In the genomic region with DNA sequence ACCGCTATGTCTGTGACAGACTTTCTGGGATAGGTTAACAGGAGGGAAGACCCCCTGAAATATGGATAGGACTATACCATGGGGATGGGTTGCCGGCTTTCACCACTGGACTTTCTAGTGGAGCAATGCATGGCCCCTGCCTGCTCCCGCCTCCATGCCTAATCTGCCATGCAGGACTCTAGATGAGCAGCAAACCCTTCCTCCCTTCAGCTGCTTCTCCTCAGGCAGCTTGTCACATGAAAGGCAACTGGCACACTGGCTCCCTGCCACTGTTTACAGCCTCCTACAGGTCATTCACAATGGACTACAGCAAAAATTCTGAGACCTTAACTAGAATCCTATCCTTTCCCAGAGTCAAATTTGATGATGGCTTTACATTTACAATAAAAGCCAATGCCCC, we compare ENCODE assay signal across 8 mouse cellular contexts. TPM values are rescaled to one million over a fixed set of nuclear protein-coding genes. Genes with fewer than 3 reads are reported as not detected.
DNase-seq lines count a peak whose midpoint lies in the region; ATAC-seq and TF ChIP-seq lines count a peak whose summit lies in the region.

No protein-coding gene starts in this region.

- TF ChIP-seq EP300 in ES-Bruce4 (IDR thresholded peaks at IDR 0.05; ENCODE audit: insufficient read depth, low read depth, low read length) = no peak

- H3K27ac ChIP-seq in ES-Bruce4 (ENCODE audit: insufficient read depth, low read length) = no peak overlapping the region
- no peak overlapping the region for H3K27ac ChIP-seq in embryonic facial prominence, embryonic 15.5 days (replicated peaks)
- H3K27ac ChIP-seq in intestine, embryonic 14.5 days (ENCODE audit: low read depth) = no peak overlapping the region
- no peak overlapping the region for H3K27ac ChIP-seq in liver, embryonic 16.5 days (ENCODE audit: low read length)

- no peaks in the 10 kb centered on the region for H3K27me3 ChIP-seq in ES-Bruce4 (ENCODE audit: control insufficient read depth, insufficient read depth, low read length, poor library complexity, severe bottlenecking)
- no peaks in the 10 kb centered on the region for H3K27me3 ChIP-seq in embryonic facial prominence, embryonic 15.5 days
- H3K27me3 ChIP-seq in intestine, embryonic 14.5 days (replicated peaks; ENCODE audit: control insufficient read depth, insufficient read depth, low read length) = no peaks in the 10 kb centered on the region
- no peaks in the 10 kb centered on the region for H3K27me3 ChIP-seq in liver, embryonic 16.5 days (ENCODE audit: control insufficient read depth, insufficient read depth, low read depth, low read length)

- WGBS in embryonic facial prominence, embryonic 15.5 days = 85% methylated on average over 3 of the region's 3 CpGs
- WGBS in intestine, embryonic 14.5 days = 96% methylated on average over 3 of the region's 3 CpGs
- 70% methylated on average over 3 of the region's 3 CpGs for WGBS in liver, embryonic 16.5 days (ENCODE audit: insufficient replicate concordance)

- ATAC-seq in embryonic facial prominence, embryonic 15.5 days (ENCODE audit: insufficient number of reproducible peaks, low FRiP score, low TSS enrichment, low read depth) = no peak
- ATAC-seq in intestine, embryonic 14.5 days (replicated peaks; ENCODE audit: low FRiP score, low TSS enrichment, low read depth) = no peak
- no peak for ATAC-seq in liver, embryonic 16.5 days (ENCODE audit: low read depth)

- TF ChIP-seq CTCF in ES-Bruce4 (IDR thresholded peaks at IDR 0.05; ENCODE audit: low read depth, low read length) = no peak

- peak overlapping the region; percentile 82 for H3K9ac ChIP-seq in ES-Bruce4 (ENCODE audit: low read depth, poor library complexity, severe bottlenecking)
- 0 out of 2 replicates have a peak overlapping the region, but pooled peaks have one; percentile 3 for H3K9ac ChIP-seq in embryonic facial prominence, embryonic 15.5 days
- H3K9ac ChIP-seq in intestine, embryonic 14.5 days (ENCODE audit: low read length) = no peak overlapping the region
- no peak overlapping the region; the same call in 1 of the 2 replicates for H3K9ac ChIP-seq in liver, embryonic 16.5 days (ENCODE audit: low read depth, low read length)

- H3K4me3 ChIP-seq in ES-Bruce4 (ENCODE audit: low read depth, low read length) = no peak overlapping the region
- H3K4me3 ChIP-seq in embryonic facial prominence, embryonic 15.5 days (replicated peaks) = peak overlapping the region; percentile 74
- no peak overlapping the region; the same call in 1 of the 2 replicates for H3K4me3 ChIP-seq in intestine, embryonic 14.5 days (ENCODE audit: low read depth, low read length)
- peak overlapping the region; percentile 77; the same call in 1 of the 2 replicates for H3K4me3 ChIP-seq in liver, embryonic 16.5 days (ENCODE audit: low read depth, low read length)

- peaks cover 16% of the 10 kb centered on the region for H3K36me3 ChIP-seq in ES-Bruce4 (ENCODE audit: control insufficient read depth, insufficient read depth, low read length, poor library complexity, severe bottlenecking)
- peaks cover 19% of the 10 kb centered on the region for H3K36me3 ChIP-seq in embryonic facial prominence, embryonic 15.5 days
- H3K36me3 ChIP-seq in intestine, embryonic 14.5 days (ENCODE audit: control insufficient read depth, insufficient read depth, low read length) = peaks cover 29% of the 10 kb centered on the region
- peaks cover 4% of the 10 kb centered on the region for H3K36me3 ChIP-seq in liver, embryonic 16.5 days (ENCODE audit: control insufficient read depth, insufficient read depth)

- no peaks in the 10 kb centered on the region for H3K9me3 ChIP-seq in ES-Bruce4 (replicated peaks; ENCODE audit: control insufficient read depth, insufficient read depth, low read length, poor library complexity, severe bottlenecking)
- no peaks in the 10 kb centered on the region for H3K9me3 ChIP-seq in embryonic facial prominence, embryonic 15.5 days (replicated peaks)
- no peaks in the 10 kb centered on the region for H3K9me3 ChIP-seq in intestine, embryonic 14.5 days (ENCODE audit: control insufficient read depth, low read length)
- H3K9me3 ChIP-seq in liver, embryonic 16.5 days (replicated peaks; ENCODE audit: control insufficient read depth, low read length) = no peaks in the 10 kb centered on the region

- peak; percentile 42 for DNase-seq in adrenal gland, postnatal 10 days
- no peak for DNase-seq in adrenal gland, adult 8-10 months
- DNase-seq in intestine, embryonic 14.5 days (ENCODE audit: low spot score) = no peak
- DNase-seq in thymus, postnatal 14 days = no peak
- no peak for DNase-seq in layer of hippocampus, adult 8-10 months (ENCODE audit: low spot score in 2 of 2)

- no peaks in the 10 kb centered on the region for H3K4me1 ChIP-seq in ES-Bruce4 (ENCODE audit: control insufficient read depth, insufficient read depth, low read length)
- peaks cover 17% of the 10 kb centered on the region for H3K4me1 ChIP-seq in embryonic facial prominence, embryonic 15.5 days
- H3K4me1 ChIP-seq in intestine, embryonic 14.5 days (replicated peaks; ENCODE audit: control insufficient read depth, insufficient read depth, low read length) = peaks cover 8% of the 10 kb centered on the region; the same call in 1 of the 2 replicates
- H3K4me1 ChIP-seq in liver, embryonic 16.5 days (ENCODE audit: control insufficient read depth, low read depth, low read length) = peaks cover 16% of the 10 kb centered on the region

- no peak for TF ChIP-seq POLR2A in ES-Bruce4 (IDR thresholded peaks at IDR 0.05; ENCODE audit: insufficient read depth, low read length)

- peak overlapping the region; percentile 69 for H3K4me2 ChIP-seq in embryonic facial prominence, embryonic 15.5 days (replicated peaks)
- peak overlapping the region; percentile 88 for H3K4me2 ChIP-seq in intestine, embryonic 14.5 days (ENCODE audit: low read length)
- peak overlapping the region; percentile 97 for H3K4me2 ChIP-seq in liver, embryonic 16.5 days (ENCODE audit: low read depth, low read length)

RNA-seq across cellular contexts. Expression of a gene that starts 1.4 kb away (rescaled TPM):
- total RNA-seq in adrenal gland, postnatal 10 days (2021) = 10 to 100 TPM; 44.0 to 76.6 TPM
- total RNA-seq in adrenal gland, adult 8-10 months (2022) = 10 to 100 TPM; 39.8 to 49.9 (median 41.7) TPM
- polyA plus RNA-seq in ES-Bruce4 (2011; ENCODE audit: insufficient read depth, insufficient read length, low read depth, missing spikeins) = 72.8 and 77.1 TPM in 2 replicates
- polyA plus RNA-seq in embryonic facial prominence, embryonic 15.5 days (2015; fragmentation: Nextera tagmentation; extraction: Ambion mirVana) = 44.2 and 45.0 TPM in 2 replicates
- 52.6 TPM in 2 replicates for polyA plus RNA-seq in intestine, embryonic 14.5 days (2014; fragmentation: Nextera tagmentation; extraction: Ambion mirVana)
- polyA plus RNA-seq in liver, embryonic 16.5 days (2015; fragmentation: Nextera tagmentation; extraction: Ambion mirVana) = 16.4 and 22.9 TPM in 2 replicates
- 10 to 100 TPM; 32.4 to 45.3 (median 38.4) TPM for total RNA-seq in layer of hippocampus, adult 8-10 months (2022)

RNA-seq across cellular contexts. Expression of a gene that starts 1.4 kb away (rescaled TPM):
- total RNA-seq in adrenal gland, postnatal 10 days (2021) = 10 to 100 TPM; 13.2 to 19.1 TPM
- 10 to 100 TPM; 15.6 to 20.7 (median 16.7) TPM for total RNA-seq in adrenal gland, adult 8-10 months (2022)
- 80.4 and 84.0 TPM in 2 replicates for polyA plus RNA-seq in ES-Bruce4 (2011; ENCODE audit: insufficient read depth, insufficient read length, low read depth, missing spikeins)
- 17.5 and 17.8 TPM in 2 replicates for polyA plus RNA-seq in embryonic facial prominence, embryonic 15.5 days (2015; fragmentation: Nextera tagmentation; extraction: Ambion mirVana)
- polyA plus RNA-seq in intestine, embryonic 14.5 days (2014; fragmentation: Nextera tagmentation; extraction: Ambion mirVana) = 18.5 and 20.4 TPM in 2 replicates
- polyA plus RNA-seq in liver, embryonic 16.5 days (2015; fragmentation: Nextera tagmentation; extraction: Ambion mirVana) = 12.7 and 12.8 TPM in 2 replicates
- total RNA-seq in layer of hippocampus, adult 8-10 months (2022) = 10 to 100 TPM; 17.8 to 28.3 (median 22.7) TPM

RNA-seq across cellular contexts. Expression of a gene that starts 42.9 kb away (rescaled TPM):
- total RNA-seq in adrenal gland, postnatal 10 days (2021) = 10 to 100 TPM; 10.6 to 12.1 TPM
- total RNA-seq in adrenal gland, adult 8-10 months (2022) = 10 to 100 TPM in 1 of 4 experiments, 1 to 10 TPM in 3; 9.2 to 10.1 (median 9.5) TPM
- polyA plus RNA-seq in ES-Bruce4 (2011; ENCODE audit: insufficient read depth, insufficient read length, low read depth, missing spikeins) = 11.0 and 13.1 TPM in 2 replicates
- 12.9 and 13.7 TPM in 2 replicates for polyA plus RNA-seq in embryonic facial prominence, embryonic 15.5 days (2015; fragmentation: Nextera tagmentation; extraction: Ambion mirVana)
- polyA plus RNA-seq in intestine, embryonic 14.5 days (2014; fragmentation: Nextera tagmentation; extraction: Ambion mirVana) = 13.0 and 14.4 TPM in 2 replicates
- 3.9 and 4.2 TPM in 2 replicates for polyA plus RNA-seq in liver, embryonic 16.5 days (2015; fragmentation: Nextera tagmentation; extraction: Ambion mirVana)
- total RNA-seq in layer of hippocampus, adult 8-10 months (2022) = 10 to 100 TPM; 11.9 to 14.7 (median 13.0) TPM

RNA-seq across cellular contexts. Expression of a gene that starts 51.5 kb away (rescaled TPM):
- total RNA-seq in adrenal gland, postnatal 10 days (2021) = under 1 TPM; 0.57 to 0.82 TPM
- 1 to 10 TPM in 1 of 4 experiments, under 1 TPM in 3; 0.44 to 1.7 (median 0.69) TPM for total RNA-seq in adrenal gland, adult 8-10 months (2022)
- 4.2 and 6.8 TPM in 2 replicates for polyA plus RNA-seq in ES-Bruce4 (2011; ENCODE audit: insufficient read depth, insufficient read length, low read depth, missing spikeins)
- polyA plus RNA-seq in embryonic facial prominence, embryonic 15.5 days (2015; fragmentation: Nextera tagmentation; extraction: Ambion mirVana) = 0.83 and 1.1 TPM in 2 replicates
- 0.13 TPM in 1 of 2 replicates, not detected in the other for polyA plus RNA-seq in intestine, embryonic 14.5 days (2014; fragmentation: Nextera tagmentation; extraction: Ambion mirVana)
- polyA plus RNA-seq in liver, embryonic 16.5 days (2015; fragmentation: Nextera tagmentation; extraction: Ambion mirVana) = not detected in 2 replicates
- total RNA-seq in layer of hippocampus, adult 8-10 months (2022) = under 1 TPM; 0.59 to 0.94 (median 0.66) TPM

Comparison
In these comparisons a context has a peak if more than half of its experiments do, and no peak if none do; other contexts are left out.
1. H3K4me3 ChIP-seq: peak in embryonic facial prominence, embryonic 15.5 days (single experiment) and liver, embryonic 16.5 days (single experiment); none in ES-Bruce4 (single experiment) and intestine, embryonic 14.5 days (single experiment).
2. H3K9ac ChIP-seq: peak in ES-Bruce4 (single experiment) and embryonic facial prominence, embryonic 15.5 days (single experiment); none in intestine, embryonic 14.5 days (single experiment) and liver, embryonic 16.5 days (single experiment).
3. Peak in every context shown above with its lines, with median percentiles within 50 percentile points of each other: H3K4me2 ChIP-seq.